Mouse (Mus musculus) hindbrain, postnatal 0 days (tissue): ENCODE measurements around the gene Dmd. TPM values are rescaled to one million over a fixed set of nuclear protein-coding genes. Genes with fewer than 3 reads are reported as not detected.

Experiments used
- ATAC-seq: fragments of 200-750 bp; cut with Nextera tagmentation; 2 replicates; pipeline ENCODE4 v1.8.0; 2017; ENCODE audit warnings: mild to moderate bottlenecking, moderate TSS enrichment, moderate library complexity
- DNase-seq: peaks from one replicate; pipeline ENCODE4 v3.0.0-alpha.2; 2015; ENCODE audit warnings: low spot score
- H3K27ac ChIP-seq: fragments of 300-500 bp; sonication (generic); 2 replicates; pipeline ENCODE4 v1.5.1; 2014; ENCODE audit warnings: mild to moderate bottlenecking
- H3K27me3 ChIP-seq: fragments of 300-500 bp; sonication (generic); 2 replicates; pipeline ENCODE4 v1.6.1; 2014; ENCODE audit warnings: low read length, mixed read lengths; ENCODE audit not compliant: insufficient read depth
- H3K36me3 ChIP-seq: fragments of 300-500 bp; sonication (generic); 2 replicates; pipeline ENCODE4 v1.6.1; 2014; ENCODE audit warnings: low read length, mixed read lengths; ENCODE audit not compliant: insufficient read depth
- H3K4me1 ChIP-seq: fragments of 300-500 bp; sonication (generic); 2 replicates; pipeline ENCODE4 v1.6.1; 2014; ENCODE audit warnings: antibody characterized with exemption, low read length, mixed read lengths; ENCODE audit not compliant: insufficient read depth
- H3K4me2 ChIP-seq: fragments of 300-500 bp; sonication (generic); 2 replicates; pipeline ENCODE4 v1.6.1; 2014; ENCODE audit warnings: low read depth, mild to moderate bottlenecking, low read length, moderate library complexity, mixed read lengths
- H3K4me3 ChIP-seq: fragments of 300-500 bp; sonication (generic); 2 replicates; pipeline ENCODE4 v1.5.1; 2014; ENCODE audit warnings: low read length
- H3K9ac ChIP-seq: fragments of 300-500 bp; sonication (generic); replicated peaks from 2 replicates; pipeline ENCODE4 v1.6.1; 2014; ENCODE audit warnings: mild to moderate bottlenecking, low read length, moderate library complexity, mixed read lengths
- H3K9me3 ChIP-seq: fragments of 300-500 bp; sonication (generic); 2 replicates; pipeline ENCODE4 v1.6.1; 2016; ENCODE audit warnings: low read length, mixed read lengths
- CTCF ChIP-seq: IDR thresholded peaks from 2 replicates; pipeline ENCODE4 v1.5.1; 2016; ENCODE audit warnings: antibody characterized with exemption, control low read depth, low read depth
- WGBS: fragments of 180-500 bp; shearing (Covaris S2); extraction: QIAGEN DNeasy Blood & Tissue Kit; methylation state at CpG from one replicate; pipeline ENCODE4 v1.1.7; 2014; 5-methylcytosine and 5-hydroxymethylcytosine counted together
- polyA plus RNA-seq: library from polyadenylated mRNA; unstranded; fragments of >200 nt; fragmentation: Nextera tagmentation; extraction: Ambion mirVana; gene quantifications from 2 replicates; pipeline ENCODE4 v1.2.1, GENCODE M21; 2015
- total RNA-seq: library from RNA; depleted of rRNA; stranded (reverse); fragments of >200 nt; gene quantifications from 2 replicates; pipeline ENCODE4 v1.2.3, GENCODE M21; 2014

The Dmd gene
- total and polyA plus RNA-seq, 2 experiments from 2014 or later, result 22.8 to 73.6 TPM

DNA sequence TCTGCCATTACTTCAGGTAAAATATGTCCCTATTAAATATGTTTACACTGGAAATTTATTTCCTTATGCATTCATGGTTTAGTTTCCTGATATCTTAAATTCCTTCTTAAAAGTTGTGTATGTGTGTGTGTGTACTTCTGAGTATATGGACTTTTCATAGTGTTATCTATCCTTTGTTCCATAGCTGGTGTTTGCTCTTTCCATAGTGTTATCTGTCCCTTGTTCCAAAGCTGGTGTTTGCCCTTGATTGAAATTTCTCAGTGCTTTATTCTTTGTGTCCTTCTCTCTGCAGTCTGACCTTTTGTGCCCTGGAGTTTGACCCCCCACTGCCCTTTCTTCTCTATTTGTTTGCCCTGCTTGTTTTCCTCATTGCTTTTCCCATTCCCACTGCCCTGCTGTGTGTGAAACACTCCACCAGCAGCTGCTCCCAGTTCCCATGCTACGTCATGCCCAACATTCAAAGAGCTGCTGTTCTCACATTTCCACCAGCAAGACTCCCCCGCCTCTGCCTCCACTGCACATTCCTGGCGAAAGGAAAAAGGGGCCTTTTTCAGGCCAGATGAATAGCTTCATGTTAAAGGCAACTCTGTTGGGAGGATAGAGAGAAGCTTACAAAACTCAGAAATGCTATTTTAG lies 1911.5 kb downstream of the Dmd start:
- Histone ChIP-seq H3K9ac (no peak overlapping the region), H3K4me2 (no peak overlapping the region), H3K36me3 (no peaks in the 10 kb centered on the region), H3K4me3 (no peak overlapping the region), H3K9me3 (no peaks in the 10 kb centered on the region), H3K4me1 (no peaks in the 10 kb centered on the region), H3K27ac (no peak overlapping the region), H3K27me3 (no peaks in the 10 kb centered on the region)
- WGBS, result 34% methylated on average over 3 of the region's 3 CpGs
- ATAC-seq (peak; percentile 87), DNase-seq (peak; percentile 45)
- TF ChIP-seq CTCF, result no peak

GRCm38 (mm10) chrX:84873090-84873489 lies 1924.4 kb downstream of the Dmd start:
- no peak for TF ChIP-seq CTCF
- Histone ChIP-seq H3K36me3 (no peaks in the 10 kb centered on the region), H3K27ac (no peak overlapping the region), H3K9me3 (no peaks in the 10 kb centered on the region), H3K4me3 (no peak overlapping the region), H3K9ac (no peak overlapping the region), H3K4me1 (no peaks in the 10 kb centered on the region), H3K4me2 (no peak overlapping the region), H3K27me3 (no peaks in the 10 kb centered on the region)
- ATAC-seq (no peak), DNase-seq (no peak)
- 70% methylated on average over 4 of the region's 4 CpGs for WGBS

DNA sequence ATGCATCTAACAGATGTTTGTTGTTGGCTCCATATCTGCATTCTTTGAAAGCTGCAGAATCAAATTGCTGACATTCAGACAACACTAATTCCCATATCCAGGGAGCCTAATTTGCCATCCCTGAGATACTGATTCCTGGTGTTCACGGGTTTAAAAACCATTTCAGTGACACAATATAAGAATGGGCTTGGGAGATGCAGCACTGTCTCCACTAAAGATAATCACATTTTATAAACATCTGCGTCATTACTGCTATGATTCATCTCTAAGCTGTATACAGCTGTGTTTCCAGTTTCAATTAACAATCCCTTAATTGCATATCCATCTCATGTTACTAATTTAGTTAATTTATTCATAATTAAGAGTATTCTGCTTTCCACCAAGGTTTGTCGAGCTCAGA lies 1929.5 kb downstream of the Dmd start:
- no peaks in the 10 kb centered on the region for H3K4me1 ChIP-seq
- H3K9ac ChIP-seq, result no peak overlapping the region
- 54% methylated on average over 3 of the region's 3 CpGs for WGBS
- H3K4me2 ChIP-seq, result no peak overlapping the region
- H3K27me3 ChIP-seq, result no peaks in the 10 kb centered on the region
- no peak for ATAC-seq
- no peak overlapping the region for H3K4me3 ChIP-seq
- no peak overlapping the region for H3K27ac ChIP-seq
- TF ChIP-seq CTCF, result no peak
- H3K9me3 ChIP-seq, result no peaks in the 10 kb centered on the region
- H3K36me3 ChIP-seq, result no peaks in the 10 kb centered on the region
- DNase-seq, result no peak

- H3K4me2 ChIP-seq, result no peak overlapping the region
- no peaks in the 10 kb centered on the region for H3K27me3 ChIP-seq
- no peak overlapping the region for H3K27ac ChIP-seq
- H3K9me3 ChIP-seq, result no peaks in the 10 kb centered on the region
- no peak overlapping the region for H3K4me3 ChIP-seq
- H3K36me3 ChIP-seq, result no peaks in the 10 kb centered on the region
- H3K9ac ChIP-seq, result no peak overlapping the region
- H3K4me1 ChIP-seq, result no peaks in the 10 kb centered on the region
- ATAC-seq, result peak; percentile 64; the same call in 1 of the 2 replicates
- peak; percentile 74 for DNase-seq
- WGBS, result 69% methylated on average over 10 of the region's 10 CpGs
- TF ChIP-seq CTCF, result no peak
Observed at GRCm38 (mm10) chrX:84932715-84933473, 1984.2 kb downstream of the Dmd start.

DNA sequence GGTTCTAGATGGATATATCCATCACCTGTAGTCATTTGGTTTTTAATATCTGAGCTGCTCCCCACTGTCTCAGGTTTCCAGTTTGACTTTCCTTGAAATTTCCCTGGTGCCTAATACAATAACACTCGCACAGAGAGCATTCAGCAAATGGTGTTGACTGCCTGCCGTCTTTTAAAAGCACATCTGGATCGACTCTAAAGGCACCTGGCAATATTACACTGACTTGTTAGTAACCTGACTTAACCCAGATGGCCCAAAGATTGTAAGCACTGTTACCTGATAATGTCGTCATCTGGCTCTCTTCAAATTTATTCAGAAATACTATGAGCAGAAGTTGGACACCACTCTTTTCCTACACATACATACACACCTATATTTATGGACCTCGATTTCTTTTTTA lies 2011.9 kb downstream of the Dmd start:
- Histone ChIP-seq H3K27me3 (no peaks in the 10 kb centered on the region), H3K9me3 (no peaks in the 10 kb centered on the region), H3K4me1 (no peaks in the 10 kb centered on the region), H3K4me2 (no peak overlapping the region), H3K36me3 (no peaks in the 10 kb centered on the region), H3K9ac (no peak overlapping the region), H3K27ac (no peak overlapping the region), H3K4me3 (no peak overlapping the region)
- no peak for TF ChIP-seq CTCF
- 75% methylated on average over 5 of the region's 5 CpGs for WGBS
- no peak for ATAC-seq
- no peak for DNase-seq

DNA sequence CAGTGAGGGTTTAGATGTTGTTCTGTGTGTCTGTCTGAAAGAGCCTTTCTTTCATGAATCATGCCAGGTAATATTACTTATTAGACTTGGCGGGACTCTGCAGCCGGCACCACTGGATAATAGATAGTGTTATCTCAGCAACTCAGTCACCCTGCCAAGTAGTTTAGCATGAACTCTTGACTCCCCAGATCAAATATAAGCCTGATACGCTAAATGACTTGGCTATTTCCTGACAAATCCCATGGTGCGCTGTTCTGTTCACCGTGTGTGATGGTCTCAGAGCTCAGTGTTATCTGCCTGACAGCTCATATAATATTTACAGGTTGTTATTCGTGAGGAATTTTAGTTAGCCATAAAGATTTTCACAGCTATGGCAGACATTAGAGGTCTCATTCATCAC lies 2012.3 kb downstream of the Dmd start:
- no peak overlapping the region for H3K9ac ChIP-seq
- ATAC-seq (no peak), DNase-seq (no peak)
- H3K9me3 ChIP-seq, result no peaks in the 10 kb centered on the region
- no peaks in the 10 kb centered on the region for H3K4me1 ChIP-seq
- WGBS, result 79% methylated on average over 6 of the region's 6 CpGs
- no peak for TF ChIP-seq CTCF
- no peaks in the 10 kb centered on the region for H3K27me3 ChIP-seq
- no peaks in the 10 kb centered on the region for H3K36me3 ChIP-seq
- H3K4me3 ChIP-seq, result no peak overlapping the region
- H3K27ac ChIP-seq, result no peak overlapping the region
- H3K4me2 ChIP-seq, result no peak overlapping the region

GRCm38 (mm10) chrX:85008304-85008703 lies 2059.6 kb downstream of the Dmd start:
- Histone ChIP-seq H3K36me3 (no peaks in the 10 kb centered on the region), H3K4me3 (no peak overlapping the region), H3K4me1 (no peaks in the 10 kb centered on the region), H3K4me2 (no peak overlapping the region), H3K27ac (no peak overlapping the region), H3K9ac (no peak overlapping the region), H3K27me3 (no peaks in the 10 kb centered on the region), H3K9me3 (no peaks in the 10 kb centered on the region)
- DNase-seq, result no peak
- no peak for ATAC-seq
- TF ChIP-seq CTCF, result no peak
